Mouse (Mus musculus) hindbrain, postnatal 0 days (tissue): ENCODE results near the gene Hsd17b12. TPM values are rescaled to one million over a fixed set of nuclear protein-coding genes. Genes with fewer than 3 reads are reported as not detected.
A peak's percentile ranks its signal among the peaks of the same experiment; 100 is the strongest.

Experiments used
- ATAC-seq: fragments of 200-750 bp; cut with Nextera tagmentation; 2 replicates; pipeline ENCODE4 v1.8.0; 2017; ENCODE audit warnings: mild to moderate bottlenecking, moderate TSS enrichment, moderate library complexity
- DNase-seq: peaks from one replicate; pipeline ENCODE4 v3.0.0-alpha.2; 2015; ENCODE audit warnings: low spot score
- H3K27ac ChIP-seq: fragments of 300-500 bp; sonication (generic); 2 replicates; pipeline ENCODE4 v1.5.1; 2014; ENCODE audit warnings: mild to moderate bottlenecking
- H3K27me3 ChIP-seq: fragments of 300-500 bp; sonication (generic); 2 replicates; pipeline ENCODE4 v1.6.1; 2014; ENCODE audit warnings: low read length, mixed read lengths; ENCODE audit not compliant: insufficient read depth
- H3K36me3 ChIP-seq: fragments of 300-500 bp; sonication (generic); 2 replicates; pipeline ENCODE4 v1.6.1; 2014; ENCODE audit warnings: low read length, mixed read lengths; ENCODE audit not compliant: insufficient read depth
- H3K4me1 ChIP-seq: fragments of 300-500 bp; sonication (generic); 2 replicates; pipeline ENCODE4 v1.6.1; 2014; ENCODE audit warnings: antibody characterized with exemption, low read length, mixed read lengths; ENCODE audit not compliant: insufficient read depth
- H3K4me2 ChIP-seq: fragments of 300-500 bp; sonication (generic); 2 replicates; pipeline ENCODE4 v1.6.1; 2014; ENCODE audit warnings: low read depth, mild to moderate bottlenecking, low read length, moderate library complexity, mixed read lengths
- H3K4me3 ChIP-seq: fragments of 300-500 bp; sonication (generic); 2 replicates; pipeline ENCODE4 v1.5.1; 2014; ENCODE audit warnings: low read length
- H3K9ac ChIP-seq: fragments of 300-500 bp; sonication (generic); replicated peaks from 2 replicates; pipeline ENCODE4 v1.6.1; 2014; ENCODE audit warnings: mild to moderate bottlenecking, low read length, moderate library complexity, mixed read lengths
- H3K9me3 ChIP-seq: fragments of 300-500 bp; sonication (generic); 2 replicates; pipeline ENCODE4 v1.6.1; 2016; ENCODE audit warnings: low read length, mixed read lengths
- CTCF ChIP-seq: IDR thresholded peaks from 2 replicates; pipeline ENCODE4 v1.5.1; 2016; ENCODE audit warnings: antibody characterized with exemption, control low read depth, low read depth
- WGBS: fragments of 180-500 bp; shearing (Covaris S2); extraction: QIAGEN DNeasy Blood & Tissue Kit; methylation state at CpG from one replicate; pipeline ENCODE4 v1.1.7; 2014; 5-methylcytosine and 5-hydroxymethylcytosine counted together
- polyA plus RNA-seq: library from polyadenylated mRNA; unstranded; fragments of >200 nt; fragmentation: Nextera tagmentation; extraction: Ambion mirVana; gene quantifications from 2 replicates; pipeline ENCODE4 v1.2.1, GENCODE M21; 2015
- total RNA-seq: library from RNA; depleted of rRNA; stranded (reverse); fragments of >200 nt; gene quantifications from 2 replicates; pipeline ENCODE4 v1.2.3, GENCODE M21; 2014

Gene Hsd17b12
- total and polyA plus RNA-seq, 2 experiments from 2014 or later = 50.9 to 154 TPM

GRCm38 (mm10) chr2:94030602-94031001 lies 127.2 kb downstream of the Hsd17b12 start:
- TF ChIP-seq CTCF = no peak
- Histone ChIP-seq H3K4me2 (no peak overlapping the region), H3K27ac (no peak overlapping the region), H3K9ac (no peak overlapping the region), H3K4me1 (no peaks in the 10 kb centered on the region), H3K27me3 (no peaks in the 10 kb centered on the region), H3K9me3 (no peaks in the 10 kb centered on the region), H3K36me3 (peaks cover 15% of the 10 kb centered on the region), H3K4me3 (no peak overlapping the region)
- ATAC-seq (no peak), DNase-seq (no peak)

- Histone ChIP-seq H3K9ac (no peak overlapping the region), H3K4me1 (no peaks in the 10 kb centered on the region)
- no peak for DNase-seq
Measured at GRCm38 (mm10) chr2:94024637-94025036, 133.1 kb downstream of the Hsd17b12 start.

GRCm38 (mm10) chr2:94010335-94011291 lies 147.2 kb downstream of the Hsd17b12 start, which contains the start of gene Alkbh3:
Gene Alkbh3 (minus strand): TSS chr2:94010807.
- H3K4me2 ChIP-seq = peak within 1 kb of the TSS; percentile 94
- H3K36me3 ChIP-seq = peaks cover 12% of the 10 kb centered on the region; the same call in 1 of the 2 replicates
- ATAC-seq (peak; percentile 100), DNase-seq (peak; percentile 97)
- peaks cover 6% of the 10 kb centered on the region; the same call in 1 of the 2 replicates for H3K4me1 ChIP-seq
- peak within 1 kb of the TSS; percentile 81 for H3K9ac ChIP-seq
- WGBS = 6% methylated on average over 47 of the region's 47 CpGs
- H3K27ac ChIP-seq = peak within 1 kb of the TSS; percentile 58; the same call in 1 of the 2 replicates
- no peaks in the 10 kb centered on the region for H3K27me3 ChIP-seq
- peak within 1 kb of the TSS; percentile 87 for H3K4me3 ChIP-seq
- TF ChIP-seq CTCF = no peak
- H3K9me3 ChIP-seq = peaks cover 3% of the 10 kb centered on the region; the same call in 1 of the 2 replicates

More at GRCm38 (mm10) chr2:94024637-94025036, 133.1 kb downstream of the Hsd17b12 start:
- 45% methylated on average over 6 of the region's 6 CpGs for WGBS
- TF ChIP-seq CTCF = no peak
- Histone ChIP-seq H3K4me3 (no peak overlapping the region), H3K27ac (no peak overlapping the region), H3K27me3 (no peaks in the 10 kb centered on the region), H3K4me2 (no peak overlapping the region), H3K36me3 (no peaks in the 10 kb centered on the region), H3K9me3 (no peaks in the 10 kb centered on the region)
- no peak for ATAC-seq

GRCm38 (mm10) chr2:94002331-94002730 lies 155.4 kb downstream of the Hsd17b12 start:
- TF ChIP-seq CTCF = peak; percentile 99
- H3K4me2 ChIP-seq = no peak overlapping the region
- peak; percentile 93 for DNase-seq
- peaks cover 66% of the 10 kb centered on the region for H3K36me3 ChIP-seq
- ATAC-seq = peak; percentile 80
- H3K4me1 ChIP-seq = no peaks in the 10 kb centered on the region
- WGBS = 3% methylated on average over 2 of the region's 2 CpGs
- H3K27ac ChIP-seq = no peak overlapping the region
- H3K4me3 ChIP-seq = no peak overlapping the region
- H3K9me3 ChIP-seq = no peaks in the 10 kb centered on the region
- H3K9ac ChIP-seq = no peak overlapping the region
- H3K27me3 ChIP-seq = no peaks in the 10 kb centered on the region

- no peak for ATAC-seq
- no peak overlapping the region for H3K4me2 ChIP-seq
- H3K9ac ChIP-seq = no peak overlapping the region
- no peak overlapping the region for H3K4me3 ChIP-seq
- no peaks in the 10 kb centered on the region for H3K27me3 ChIP-seq
- H3K27ac ChIP-seq = no peak overlapping the region
- 79% methylated on average over 4 of the region's 4 CpGs for WGBS
- no peak for TF ChIP-seq CTCF
- no peaks in the 10 kb centered on the region for H3K4me1 ChIP-seq
- DNase-seq = no peak
- peaks cover 67% of the 10 kb centered on the region for H3K36me3 ChIP-seq
- no peaks in the 10 kb centered on the region for H3K9me3 ChIP-seq
Measured at GRCm38 (mm10) chr2:94001918-94002317, 155.8 kb downstream of the Hsd17b12 start.

GRCm38 (mm10) chr2:94001411-94001810 lies 156.4 kb downstream of the Hsd17b12 start:
- no peak overlapping the region for H3K9ac ChIP-seq
- no peaks in the 10 kb centered on the region for H3K4me1 ChIP-seq
- no peak for TF ChIP-seq CTCF
- H3K4me3 ChIP-seq = no peak overlapping the region
- no peaks in the 10 kb centered on the region for H3K9me3 ChIP-seq
- H3K27me3 ChIP-seq = no peaks in the 10 kb centered on the region
- no peak overlapping the region for H3K27ac ChIP-seq
- H3K4me2 ChIP-seq = no peak overlapping the region
- DNase-seq = no peak
- 89% methylated on average over 6 of the region's 6 CpGs for WGBS
- H3K36me3 ChIP-seq = peaks cover 64% of the 10 kb centered on the region
- ATAC-seq = no peak
